Mouse (Mus musculus) myocyte (in vitro differentiated cells): ENCODE data around the gene Plpp1. TPM values are rescaled to one million over a fixed set of nuclear protein-coding genes. Genes with fewer than 3 reads are reported as not detected.
A peak's percentile ranks its signal among the peaks of the same experiment; 100 is the strongest.

ENCODE experiments used
- H3K27me3 ChIP-seq: one replicate; pipeline ENCODE4 v1.6.1; 2011; ENCODE audit not compliant: control insufficient read depth, insufficient read depth, insufficient read length
- H3K36me3 ChIP-seq: one replicate; pipeline ENCODE4 v1.6.1; 2011; ENCODE audit not compliant: control insufficient read depth, insufficient read depth
- H3K4me2 ChIP-seq: one replicate; pipeline ENCODE4 v1.6.1; 2011; ENCODE audit warnings: low read depth, control low read depth
- H3K4me3 ChIP-seq: one replicate; pipeline ENCODE4 v1.5.1; 2011; ENCODE audit warnings: mild to moderate bottlenecking, control low read depth, moderate library complexity
- H3K79me2 ChIP-seq: one replicate; pipeline ENCODE4 v1.6.1; 2011; ENCODE audit not compliant: control insufficient read depth, insufficient read depth
- H3ac ChIP-seq: one replicate; pipeline ENCODE4 v1.6.1; 2011; ENCODE audit not compliant: control insufficient read depth, insufficient read length
- CEBPB ChIP-seq: IDR thresholded peaks from 2 replicates; pipeline ENCODE4 v1.6.1; 2011; ENCODE audit warnings: mild to moderate bottlenecking, moderate library complexity; ENCODE audit not compliant: poor library complexity, insufficient read depth, severe bottlenecking
- E2F4 ChIP-seq: IDR thresholded peaks from one replicate; pipeline ENCODE4 v1.6.1; 2011; ENCODE audit warnings: mild to moderate bottlenecking, control low read depth, moderate library complexity; ENCODE audit not compliant: insufficient read depth
- MAX ChIP-seq: IDR thresholded peaks from one replicate; pipeline ENCODE4 v1.6.1; 2011; ENCODE audit warnings: low read depth, mild to moderate bottlenecking, control low read depth
- MYOD1 ChIP-seq, 3 experiments: IDR thresholded peaks; one replicate each; pipeline ENCODE4 v1.6.1; 2011; ENCODE audit warnings: control low read depth in 2 of 3, low read depth in 2 of 3, mild to moderate bottlenecking in 2 of 3, moderate library complexity in 1 of 3; ENCODE audit not compliant: insufficient read length in 2 of 3, control insufficient read depth in 1 of 3
- MYOG ChIP-seq, 3 experiments: IDR thresholded peaks; one replicate each; pipeline ENCODE4 v1.6.1; 2011; ENCODE audit warnings: control low read depth in 2 of 3, low read depth in 2 of 3, mild to moderate bottlenecking in 2 of 3; ENCODE audit not compliant: insufficient read length in 2 of 3, control insufficient read depth in 1 of 3, insufficient read depth in 1 of 3
- POLR2A ChIP-seq: IDR thresholded peaks from one replicate; pipeline ENCODE4 v1.6.1; 2011; ENCODE audit warnings: low read depth, mild to moderate bottlenecking, control low read depth, moderate library complexity; ENCODE audit not compliant: insufficient read length
- POLR2AphosphoS2 ChIP-seq: IDR thresholded peaks from one replicate; pipeline ENCODE4 v1.6.1; 2011; ENCODE audit warnings: low read depth, control low read depth; ENCODE audit not compliant: insufficient read length
- REST ChIP-seq: IDR thresholded peaks from one replicate; pipeline ENCODE4 v1.6.1; 2011; ENCODE audit warnings: mild to moderate bottlenecking, control low read depth, moderate library complexity; ENCODE audit not compliant: insufficient read depth, insufficient read length
- SRF ChIP-seq: IDR thresholded peaks from one replicate; pipeline ENCODE4 v1.6.1; 2011; ENCODE audit warnings: low read depth; ENCODE audit not compliant: control insufficient read depth, insufficient read length
- TCF12 ChIP-seq: IDR thresholded peaks from one replicate; pipeline ENCODE4 v1.6.1; 2011; ENCODE audit warnings: mild to moderate bottlenecking, control low read depth; ENCODE audit not compliant: poor library complexity, insufficient read depth, severe bottlenecking
- TCF3 ChIP-seq: IDR thresholded peaks from one replicate; pipeline ENCODE4 v1.6.1; 2011; ENCODE audit warnings: low read depth, control low read depth; ENCODE audit not compliant: insufficient read length
- USF1 ChIP-seq: IDR thresholded peaks from one replicate; pipeline ENCODE4 v1.6.1; 2011; ENCODE audit warnings: low read depth, mild to moderate bottlenecking, control low read depth, moderate library complexity
- polyA plus RNA-seq: library from polyadenylated mRNA; unstranded; fragments of >200 nt; fragmentation: generic; extraction: Trizol; gene quantifications from one replicate; pipeline ENCODE4 v1.2.1, GENCODE M21; 2012; ENCODE audit warnings: missing spikeins

The Plpp1 gene
- polyA plus RNA-seq, 1 experiment = 133 TPM

DNA sequence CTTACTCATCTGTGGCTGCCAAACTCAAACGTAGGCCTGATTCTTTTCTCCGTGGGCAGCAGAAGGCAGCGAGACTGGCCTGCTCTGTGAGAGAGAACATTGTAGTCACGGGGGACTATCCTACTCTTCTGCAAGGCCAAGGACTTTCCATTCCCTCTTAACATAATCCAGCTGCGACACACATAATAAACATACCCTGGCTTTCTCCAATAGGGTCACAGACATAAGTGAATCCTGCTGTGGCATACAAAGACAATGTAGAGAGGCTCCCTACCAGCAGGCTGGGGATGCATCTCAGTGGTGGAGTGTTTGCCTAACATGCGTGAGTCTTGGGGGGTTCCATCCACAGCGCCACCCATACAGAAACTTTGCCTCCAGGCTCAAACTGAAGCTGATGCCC lies 15.3 kb upstream of the Plpp1 start:
- H3K36me3 ChIP-seq = no peaks in the 10 kb centered on the region
- H3K4me2 ChIP-seq = no peak overlapping the region
- no peak overlapping the region for H3ac ChIP-seq
- no peaks in the 10 kb centered on the region for H3K79me2 ChIP-seq
- no peaks in the 10 kb centered on the region for H3K27me3 ChIP-seq
- no peak overlapping the region for H3K4me3 ChIP-seq
- TF ChIP-seq POLR2AphosphoS2 = no peak
- TF ChIP-seq MYOG (IDR thresholded peaks at IDR 0.05; ENCODE audit: control insufficient read depth in 1 of 3, insufficient read depth in 1 of 3, insufficient read length in 2 of 3, low read depth in 2 of 3) = no peak
- no peak for TF ChIP-seq USF1
- no peak for TF ChIP-seq SRF
- no peak for TF ChIP-seq REST
- TF ChIP-seq MAX = no peak
- no peak for TF ChIP-seq TCF12
- TF ChIP-seq E2F4 = no peak
- TF ChIP-seq CEBPB = no peak
- TF ChIP-seq POLR2A = no peak
- no peak for TF ChIP-seq MYOD1 (IDR thresholded peaks at IDR 0.05; ENCODE audit: control insufficient read depth in 1 of 3, insufficient read length in 2 of 3, low read depth in 2 of 3)
- no peak for TF ChIP-seq TCF3

DNA sequence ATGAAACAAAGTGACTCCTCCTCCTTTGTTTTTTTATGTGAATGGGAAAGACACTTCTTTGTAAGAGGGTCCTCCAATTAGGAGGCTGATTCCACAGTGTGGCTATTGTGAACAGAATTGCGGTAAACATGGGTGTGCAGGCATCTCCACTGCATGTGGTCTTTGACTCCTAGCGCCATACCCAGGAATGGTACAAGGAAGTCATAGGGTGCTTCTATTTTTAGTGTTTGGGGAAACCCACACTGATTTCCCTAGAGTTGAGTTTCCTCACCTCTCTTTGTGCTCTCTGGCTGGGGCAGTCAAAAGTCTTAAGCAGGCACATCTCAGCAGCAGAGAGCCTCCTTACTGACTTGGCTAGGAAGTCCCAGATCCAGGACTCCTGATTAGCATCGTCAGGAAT lies 14.4 kb upstream of the Plpp1 start:
- H3ac ChIP-seq = no peak overlapping the region
- no peak overlapping the region for H3K4me2 ChIP-seq
- H3K27me3 ChIP-seq = no peaks in the 10 kb centered on the region
- H3K79me2 ChIP-seq = no peaks in the 10 kb centered on the region
- no peak overlapping the region for H3K4me3 ChIP-seq
- no peaks in the 10 kb centered on the region for H3K36me3 ChIP-seq
- TF ChIP-seq REST (no peak), MYOG (IDR thresholded peaks at IDR 0.05; ENCODE audit: control insufficient read depth in 1 of 3, insufficient read depth in 1 of 3, insufficient read length in 2 of 3, low read depth in 2 of 3) (no peak), POLR2AphosphoS2 (no peak), POLR2A (no peak), E2F4 (no peak)

DNA sequence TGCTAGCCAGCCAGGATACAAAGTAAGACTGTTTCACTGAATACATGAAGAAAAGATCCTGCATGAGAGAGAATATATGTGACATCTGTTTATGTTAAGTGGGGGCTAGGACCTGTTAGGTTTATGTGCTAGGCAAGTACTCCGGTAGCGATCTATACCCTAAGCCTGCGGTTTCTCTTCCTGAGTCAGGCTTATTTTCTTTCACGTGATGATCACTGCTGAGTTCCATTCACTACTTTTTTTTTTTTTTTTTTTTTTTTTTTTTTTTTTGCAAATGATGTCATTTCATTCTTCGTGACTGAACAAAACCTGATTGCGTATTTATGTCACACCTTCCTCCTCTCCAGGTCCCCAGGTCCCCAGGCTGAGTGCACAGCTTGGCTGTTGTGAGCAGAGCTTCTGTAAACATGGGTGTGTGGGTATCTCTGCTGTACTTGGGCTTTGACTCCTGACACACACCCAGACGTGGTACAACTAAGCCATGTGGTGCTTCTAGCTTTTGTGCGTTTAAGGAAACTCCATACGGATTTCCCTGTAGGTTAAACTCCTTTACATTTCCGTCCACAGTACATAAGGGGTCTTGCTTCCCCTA lies 13.6 kb upstream of the Plpp1 start:
- H3K27me3 ChIP-seq = no peaks in the 10 kb centered on the region
- H3K4me2 ChIP-seq = no peak overlapping the region
- H3K79me2 ChIP-seq = no peaks in the 10 kb centered on the region
- H3K4me3 ChIP-seq = no peak overlapping the region
- no peaks in the 10 kb centered on the region for H3K36me3 ChIP-seq
- H3ac ChIP-seq = no peak overlapping the region
- TF ChIP-seq E2F4 (no peak), REST (no peak), TCF3 (no peak), MYOD1 (IDR thresholded peaks at IDR 0.05; ENCODE audit: control insufficient read depth in 1 of 3, insufficient read length in 2 of 3, low read depth in 2 of 3) (no peak), MAX (no peak)

DNA sequence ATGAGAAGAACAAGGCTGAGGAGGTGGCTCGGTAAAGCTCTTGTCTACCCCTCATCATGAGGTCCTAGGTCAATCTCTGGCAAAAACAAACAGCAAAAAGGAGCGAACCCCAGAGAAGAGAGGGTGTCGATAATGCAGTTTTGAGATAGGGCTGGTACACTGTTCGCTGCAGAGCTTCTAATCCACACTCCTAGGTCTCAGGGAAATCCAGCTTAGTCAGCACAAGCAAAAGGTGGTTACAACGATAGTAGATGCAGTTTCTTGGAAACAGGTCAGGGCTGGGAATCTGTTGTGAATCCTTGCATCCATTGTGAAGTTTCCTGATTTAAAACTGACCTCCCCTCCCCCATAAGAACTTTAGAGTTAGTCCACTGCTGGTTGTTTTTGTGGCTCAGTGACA lies 9.8 kb upstream of the Plpp1 start:
- Histone ChIP-seq H3K36me3 (no peaks in the 10 kb centered on the region), H3K27me3 (no peaks in the 10 kb centered on the region), H3K4me2 (peak overlapping the region; percentile 2), H3K4me3 (no peak overlapping the region), H3K79me2 (no peaks in the 10 kb centered on the region), H3ac (no peak overlapping the region)
- TF ChIP-seq CEBPB = no peak
- no peak for TF ChIP-seq MYOD1 (IDR thresholded peaks at IDR 0.05; ENCODE audit: control insufficient read depth in 1 of 3, insufficient read length in 2 of 3, low read depth in 2 of 3)
- TF ChIP-seq TCF12 = no peak
- no peak for TF ChIP-seq USF1
- no peak for TF ChIP-seq POLR2AphosphoS2
- no peak for TF ChIP-seq MAX
- TF ChIP-seq SRF = no peak
- TF ChIP-seq TCF3 = no peak
- no peak for TF ChIP-seq REST
- TF ChIP-seq MYOG (IDR thresholded peaks at IDR 0.05; ENCODE audit: control insufficient read depth in 1 of 3, insufficient read depth in 1 of 3, insufficient read length in 2 of 3, low read depth in 2 of 3) = no peak
- TF ChIP-seq E2F4 = no peak

DNA sequence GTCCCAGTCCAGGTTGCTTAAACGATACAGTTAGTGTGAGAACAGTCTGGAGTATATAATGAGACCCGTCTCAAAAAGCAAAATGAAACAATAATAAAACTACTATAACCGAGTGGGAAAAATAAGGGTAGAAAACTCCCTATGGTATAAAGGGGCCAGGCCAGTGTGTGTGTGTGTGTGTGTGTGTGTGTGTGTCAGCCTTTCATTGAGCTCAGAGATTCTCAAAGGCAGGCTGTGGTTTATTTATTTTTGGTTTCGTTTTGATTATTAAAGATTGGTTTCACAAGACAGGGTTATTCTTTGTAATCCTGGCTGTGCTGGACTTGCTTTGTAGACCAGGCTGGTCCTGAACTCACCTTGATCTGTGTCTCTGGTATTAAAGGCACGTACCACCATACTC lies 8.7 kb upstream of the Plpp1 start:
- TF ChIP-seq CEBPB (no peak), REST (no peak), TCF3 (no peak), POLR2AphosphoS2 (no peak), TCF12 (no peak), E2F4 (no peak), MAX (no peak), POLR2A (no peak), SRF (no peak), USF1 (no peak), MYOD1 (IDR thresholded peaks at IDR 0.05; ENCODE audit: control insufficient read depth in 1 of 3, insufficient read length in 2 of 3, low read depth in 2 of 3) (no peak), MYOG (IDR thresholded peaks at IDR 0.05; ENCODE audit: control insufficient read depth in 1 of 3, insufficient read depth in 1 of 3, insufficient read length in 2 of 3, low read depth in 2 of 3) (no peak)
- no peaks in the 10 kb centered on the region for H3K27me3 ChIP-seq
- peak overlapping the region; percentile 35 for H3K4me2 ChIP-seq
- H3K4me3 ChIP-seq = no peak overlapping the region
- no peaks in the 10 kb centered on the region for H3K36me3 ChIP-seq
- H3ac ChIP-seq = no peak overlapping the region
- H3K79me2 ChIP-seq = no peaks in the 10 kb centered on the region
